Mouse (Mus musculus) spleen, adult 2 months (tissue): Measurements from ENCODE around the gene Capg. TPM values are rescaled to one million over a fixed set of nuclear protein-coding genes. Genes with fewer than 3 reads are reported as not detected.
A peak's percentile ranks its signal among the peaks of the same experiment; 100 is the strongest.

ENCODE experiments used
- DNase-seq, 2 experiments: peaks; one replicate each; pipeline versions ENCODE4 v3.0.0 to v3.0.0-alpha.2; 2012 to 2021; ENCODE audit warnings: low spot score in 2 of 2, low read depth in 1 of 2
- H3K27ac ChIP-seq: fragments of 200-500 bp; 2 replicates; pipeline ENCODE4 v1.5.1; 2012; ENCODE audit warnings: low read length, inconsistent platforms; ENCODE audit not compliant: insufficient read depth
- H3K27me3 ChIP-seq: fragments of 200-500 bp; 2 replicates; pipeline ENCODE4 v1.6.1; 2012; ENCODE audit warnings: mild to moderate bottlenecking, moderate library complexity, low read length, inconsistent platforms; ENCODE audit not compliant: control insufficient read depth, insufficient read depth
- H3K36me3 ChIP-seq: fragments of 200-500 bp; 2 replicates; pipeline ENCODE4 v1.6.1; 2012; ENCODE audit warnings: mild to moderate bottlenecking, low read length, inconsistent platforms; ENCODE audit not compliant: control insufficient read depth, insufficient read depth
- H3K4me1 ChIP-seq: fragments of 200-500 bp; 2 replicates; pipeline ENCODE4 v1.6.1; 2011; ENCODE audit warnings: inconsistent platforms; ENCODE audit not compliant: control insufficient read depth, insufficient read depth, insufficient read length
- H3K4me3 ChIP-seq: fragments of 200-500 bp; 2 replicates; pipeline ENCODE4 v1.5.1; 2011; ENCODE audit warnings: mild to moderate bottlenecking, inconsistent platforms; ENCODE audit not compliant: insufficient read depth, insufficient read length; ENCODE audit errors: extremely low read depth
- CTCF ChIP-seq: fragments of 200-500 bp; IDR thresholded peaks from 2 replicates; pipeline ENCODE4 v1.5.1; 2011; ENCODE audit warnings: mild to moderate bottlenecking, inconsistent platforms; ENCODE audit not compliant: insufficient read depth, insufficient read length, insufficient replicate concordance; ENCODE audit errors: extremely low read depth
- POLR2A ChIP-seq: fragments of 200-500 bp; IDR thresholded peaks from 2 replicates; pipeline ENCODE4 v1.6.1; 2011; ENCODE audit warnings: low read depth, low read length, inconsistent platforms
- WGBS: fragments of 180-500 bp; shearing (Covaris S2); methylation state at CpG from one replicate; pipeline ENCODE4 v1.1.7; 2018; 5-methylcytosine and 5-hydroxymethylcytosine counted together
- polyA plus RNA-seq: library from polyadenylated mRNA; depleted of rRNA; stranded (reverse); fragments of >200 nt; gene quantifications from 2 replicates; pipeline ENCODE4 v1.2.3, GENCODE M21; 2012

The Capg gene
- polyA plus RNA-seq, 1 experiment, result 130 TPM

DNA sequence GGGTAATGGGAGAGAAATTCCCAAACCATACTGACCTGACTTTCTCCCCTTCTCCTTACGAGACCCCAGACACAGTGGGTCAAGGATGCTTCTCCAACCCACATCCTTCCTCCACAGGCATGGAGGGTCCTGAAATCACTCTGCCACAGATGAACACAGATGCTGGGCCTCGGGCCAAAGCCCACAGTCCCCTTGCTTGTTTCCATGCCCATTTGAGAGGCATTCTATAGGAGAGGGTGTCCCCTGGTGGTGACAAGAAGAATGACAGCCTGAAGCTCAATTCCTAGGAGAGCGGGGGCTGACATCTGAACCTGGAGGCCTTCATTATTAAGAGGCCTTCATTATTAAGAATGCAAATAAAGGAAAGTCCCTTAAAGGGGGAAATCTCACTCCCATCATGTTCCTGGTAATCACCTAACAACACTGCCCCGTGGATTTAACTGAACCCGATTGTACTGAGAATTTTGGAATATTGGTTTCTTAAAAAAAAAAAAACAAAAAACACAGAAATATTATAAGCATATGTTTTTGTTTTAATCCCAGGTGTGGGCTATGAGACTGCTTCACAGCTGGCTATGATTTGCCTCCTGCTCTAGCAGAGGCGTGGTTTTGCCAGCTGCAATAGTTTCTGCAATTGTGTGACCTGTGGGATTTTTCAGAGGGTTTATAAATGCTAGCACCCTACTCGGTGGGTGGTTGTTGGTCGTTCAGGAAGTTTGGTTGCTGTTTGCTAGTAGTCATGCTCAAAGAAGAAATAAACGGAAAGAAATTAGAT lies 10.0 kb upstream of the Capg start:
- no peak for TF ChIP-seq POLR2A
- TF ChIP-seq CTCF, result peak; percentile 87; the same call in 1 of the 2 replicates
- H3K4me3 ChIP-seq, result no peak overlapping the region
- peaks cover 4% of the 10 kb centered on the region; the same call in 1 of the 2 replicates for H3K4me1 ChIP-seq
- H3K27me3 ChIP-seq, result no peaks in the 10 kb centered on the region
- H3K27ac ChIP-seq, result no peak overlapping the region
- WGBS, result 37% methylated on average over 9 of the region's 9 CpGs
- no peaks in the 10 kb centered on the region for H3K36me3 ChIP-seq
- peak in 1 of 2 experiments; percentile 43 for DNase-seq

DNA sequence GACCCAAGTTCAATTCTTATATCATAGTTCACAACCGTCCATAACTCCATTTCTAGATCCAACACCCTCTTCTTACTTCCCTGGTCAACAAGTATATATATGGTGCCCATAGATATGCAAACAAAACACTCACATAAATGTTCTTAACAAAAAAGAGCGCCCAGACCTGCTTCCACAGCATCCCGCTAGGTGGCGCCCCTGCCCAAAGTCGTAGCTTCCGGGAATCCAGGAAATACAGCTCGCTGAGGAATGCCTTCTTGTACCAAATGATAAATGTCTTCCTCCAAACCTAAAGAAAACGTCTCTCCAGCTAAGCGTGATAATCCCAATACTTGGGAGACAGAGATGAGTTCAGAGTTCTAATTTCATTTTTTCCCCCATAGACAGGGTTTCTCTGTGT lies 9.0 kb upstream of the Capg start:
- TF ChIP-seq POLR2A (no peak), CTCF (peak; percentile 95)
- H3K36me3 ChIP-seq, result no peaks in the 10 kb centered on the region
- H3K4me1 ChIP-seq, result peaks cover 4% of the 10 kb centered on the region; the same call in 1 of the 2 replicates
- H3K27me3 ChIP-seq, result no peaks in the 10 kb centered on the region
- DNase-seq, result peak; percentile 71 to 82
- no peak overlapping the region for H3K27ac ChIP-seq
- WGBS, result 3% methylated on average over 9 of the region's 9 CpGs
- H3K4me3 ChIP-seq, result no peak overlapping the region

GRCm38 (mm10) chr6:72537998-72538500 lies 6.1 kb upstream of the Capg start:
- H3K27me3 ChIP-seq, result no peaks in the 10 kb centered on the region
- H3K27ac ChIP-seq, result peak overlapping the region; percentile 56; the same call in 1 of the 2 replicates
- DNase-seq, result no peak
- no peak for TF ChIP-seq POLR2A
- no peak for TF ChIP-seq CTCF
- peaks cover 4% of the 10 kb centered on the region; the same call in 1 of the 2 replicates for H3K4me1 ChIP-seq
- no peaks in the 10 kb centered on the region for H3K36me3 ChIP-seq
- 67% methylated on average over 10 of the region's 10 CpGs for WGBS
- H3K4me3 ChIP-seq, result peak overlapping the region; percentile 57; the same call in 1 of the 2 replicates

DNA sequence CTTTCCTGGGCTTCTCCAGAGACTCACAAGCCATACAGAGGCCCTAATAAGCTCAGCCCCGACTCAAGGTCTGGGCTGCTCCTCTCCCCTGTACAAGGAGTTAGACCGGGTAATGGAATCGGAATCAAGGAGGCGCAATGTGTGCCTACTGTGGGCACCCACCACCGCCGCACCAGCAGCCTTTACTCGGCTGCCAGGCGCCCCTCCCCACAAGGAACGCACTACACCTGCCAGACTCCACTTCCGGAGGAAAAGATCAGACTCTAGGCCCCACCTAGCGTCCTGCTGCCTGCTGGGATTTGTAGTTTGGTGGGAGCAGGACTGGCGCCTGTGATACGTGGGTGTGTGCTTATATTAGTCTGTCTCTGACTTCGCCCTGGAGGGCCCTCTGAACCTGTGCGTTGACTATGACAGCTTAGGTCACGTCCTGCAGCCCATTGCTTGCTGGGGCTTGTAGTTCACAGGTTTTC lies 5.6 kb upstream of the Capg start:
- TF ChIP-seq POLR2A (peak; percentile 71), CTCF (no peak)
- Histone ChIP-seq H3K4me3 (peak overlapping the region; percentile 57), H3K4me1 (peaks cover 8% of the 10 kb centered on the region; the same call in 1 of the 2 replicates), H3K27ac (peak overlapping the region; percentile 56), H3K36me3 (no peaks in the 10 kb centered on the region), H3K27me3 (no peaks in the 10 kb centered on the region)
- DNase-seq, result peak; percentile 85 to 86
- 2% methylated on average over 16 of the region's 16 CpGs for WGBS

- Histone ChIP-seq H3K36me3 (no peaks in the 10 kb centered on the region), H3K4me3 (peak overlapping the region; percentile 65; the same call in 1 of the 2 replicates), H3K27me3 (no peaks in the 10 kb centered on the region), H3K27ac (peak overlapping the region; percentile 98; the same call in 1 of the 2 replicates), H3K4me1 (peaks cover 15% of the 10 kb centered on the region; the same call in 1 of the 2 replicates)
- DNase-seq, result no peak
- TF ChIP-seq CTCF, result no peak
- no peak for TF ChIP-seq POLR2A
- 86% methylated on average over 12 of the region's 12 CpGs for WGBS
Measured at GRCm38 (mm10) chr6:72543265-72543850, 833 bp upstream of the Capg start.

DNA sequence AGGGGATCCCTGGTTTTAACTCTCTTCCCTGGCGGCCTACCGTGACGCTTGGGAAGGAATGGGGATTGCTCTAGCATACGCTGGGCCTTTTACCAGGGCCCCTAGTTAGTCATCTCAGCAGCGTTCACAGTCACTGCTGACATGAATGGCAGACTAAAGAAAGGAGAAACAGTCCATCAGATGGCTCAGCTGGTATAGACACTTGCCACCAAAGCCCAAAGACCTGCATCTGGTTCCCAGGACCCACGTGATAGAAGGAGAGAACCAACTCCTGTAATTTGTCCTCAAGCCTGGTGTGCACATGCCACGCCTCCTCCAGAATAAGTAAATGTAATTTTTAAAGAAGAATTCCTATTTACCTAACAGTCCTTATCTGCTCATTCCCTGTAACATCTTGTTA lies 1.2 kb downstream of the Capg start:
- Histone ChIP-seq H3K27ac (peak overlapping the region; percentile 63), H3K4me3 (no peak overlapping the region), H3K36me3 (no peaks in the 10 kb centered on the region), H3K27me3 (no peaks in the 10 kb centered on the region), H3K4me1 (peaks cover 27% of the 10 kb centered on the region; the same call in 1 of the 2 replicates)
- WGBS, result 57% methylated on average over 7 of the region's 7 CpGs
- TF ChIP-seq CTCF (no peak), POLR2A (no peak)
- DNase-seq, result no peak
